Mouse (Mus musculus) right cerebral cortex, postnatal 4 days (tissue): ENCODE measurements around the gene Pom121.

Experiments
- DNase-seq: peaks from one replicate; pipeline ENCODE4 v3.0.0-alpha.2; 2022

Pom121 gene

DNA sequence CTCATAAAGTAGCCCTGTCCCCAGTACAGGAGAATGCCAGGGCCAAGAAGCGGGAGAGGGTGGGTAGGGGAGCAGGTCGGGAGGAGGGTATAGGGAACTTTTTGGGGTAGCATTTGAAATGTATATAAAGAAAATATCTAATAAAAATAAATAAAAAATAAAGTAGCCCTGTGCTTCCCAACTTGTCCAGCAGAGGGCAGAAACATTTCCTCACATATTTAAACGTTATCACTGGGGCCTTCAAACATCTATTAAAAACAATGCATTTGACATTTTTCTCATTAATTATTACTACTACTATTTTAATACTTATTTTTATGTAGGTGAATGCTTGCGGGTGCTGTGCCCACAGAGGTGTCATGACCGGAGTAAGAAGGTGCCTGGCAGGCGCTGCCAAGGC lies 26.5 kb downstream of the Pom121 start:
- DNase-seq = no peak

- no peak for DNase-seq
Measured at GRCm38 (mm10) chr5:135363540-135363939, 30.8 kb downstream of the Pom121 start.

- no peak for DNase-seq
Measured at GRCm38 (mm10) chr5:135362572-135362971, 31.8 kb downstream of the Pom121 start.

- DNase-seq = no peak
Measured at GRCm38 (mm10) chr5:135359772-135360171, 34.6 kb downstream of the Pom121 start.

GRCm38 (mm10) chr5:135357556-135357955 lies 36.8 kb downstream of the Pom121 start:
- DNase-seq = no peak

DNA sequence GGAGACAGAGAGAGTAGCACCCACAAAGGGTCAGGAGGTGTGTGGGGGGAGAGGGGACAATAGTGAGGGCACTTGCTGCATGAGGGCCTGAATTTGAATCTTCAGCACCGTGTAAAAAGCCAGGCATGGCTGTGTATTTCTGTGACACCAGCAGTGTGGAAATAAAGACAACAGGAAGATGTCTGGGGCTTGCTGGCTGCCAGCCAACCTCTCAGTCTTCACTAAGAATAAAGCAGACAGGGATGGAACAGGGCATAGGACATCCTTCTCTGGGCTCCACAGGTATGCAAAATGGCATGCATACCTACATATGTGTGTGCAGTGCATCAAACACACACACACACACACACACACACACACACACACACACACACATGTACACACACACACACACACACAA lies 38.3 kb downstream of the Pom121 start:
- DNase-seq = no peak

DNA sequence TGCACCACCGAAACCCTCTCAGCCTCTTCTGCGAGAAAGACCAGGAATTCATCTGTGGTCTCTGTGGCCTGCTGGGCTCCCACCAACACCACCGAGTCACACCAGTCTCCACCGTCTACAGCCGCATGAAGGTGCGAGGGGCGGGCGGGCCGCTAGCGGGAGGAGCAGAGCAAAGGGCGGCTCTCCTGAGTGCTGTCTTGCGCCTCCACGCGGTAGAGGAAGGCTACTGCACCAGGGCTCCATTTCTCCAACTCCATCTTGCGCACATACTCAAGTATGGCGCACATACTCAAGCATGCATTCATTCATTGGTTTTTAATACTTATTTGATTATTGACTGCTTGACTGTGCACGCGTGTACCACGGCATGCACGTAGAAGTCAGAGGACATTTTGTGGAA lies 40.8 kb downstream of the Pom121 start:
- DNase-seq = no peak

DNA sequence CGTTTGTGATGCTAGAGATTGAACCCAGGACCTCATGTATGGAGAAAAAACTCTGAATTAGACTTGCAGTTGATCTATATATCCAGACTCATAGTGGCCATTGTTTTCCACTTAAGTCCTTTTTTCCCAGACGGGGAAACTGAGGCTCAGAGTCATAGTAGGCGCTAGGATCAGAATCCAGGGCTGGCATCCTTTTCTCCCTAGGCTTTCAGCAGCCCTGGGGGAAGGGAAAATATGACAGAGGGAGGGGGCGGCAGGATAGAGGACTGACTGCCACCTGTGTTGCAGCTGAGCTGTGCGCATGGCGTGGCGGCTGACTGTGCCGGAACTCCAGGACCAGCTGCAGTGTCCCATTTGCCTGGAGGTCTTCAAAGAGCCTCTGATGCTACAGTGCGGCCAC lies 41.4 kb downstream of the Pom121 start, which contains the start of gene Trim50:
TSS of gene Trim50 (plus strand) at position 301 of the 400 bp plus-strand sequence.
- DNase-seq = no peak

DNA sequence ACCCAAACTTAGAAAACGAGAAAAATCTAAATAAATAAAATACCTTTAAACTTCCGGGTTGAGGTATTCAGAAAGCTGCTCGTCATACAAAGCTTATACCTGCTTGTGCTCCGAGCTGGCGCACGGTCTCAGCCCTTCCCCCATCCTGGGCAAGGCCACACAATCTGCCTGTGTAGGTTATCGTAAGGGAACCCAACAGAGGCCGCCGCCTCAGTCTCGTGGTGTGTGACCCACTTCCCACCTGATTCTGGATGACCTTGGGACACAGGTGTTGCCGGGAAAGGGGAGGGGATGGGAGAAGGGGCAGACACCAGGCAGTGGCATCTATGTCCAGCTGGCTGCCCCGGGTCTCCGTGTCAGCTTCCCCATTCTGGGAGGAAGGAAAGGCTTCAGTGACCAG lies 42.7 kb downstream of the Pom121 start:
- DNase-seq = no peak

GRCm38 (mm10) chr5:135349862-135350261 lies 44.5 kb downstream of the Pom121 start, which contains the start of gene Fkbp6:
Gene Fkbp6, minus strand, starts transcription at chr5:135350044.
- DNase-seq = no peak

DNA sequence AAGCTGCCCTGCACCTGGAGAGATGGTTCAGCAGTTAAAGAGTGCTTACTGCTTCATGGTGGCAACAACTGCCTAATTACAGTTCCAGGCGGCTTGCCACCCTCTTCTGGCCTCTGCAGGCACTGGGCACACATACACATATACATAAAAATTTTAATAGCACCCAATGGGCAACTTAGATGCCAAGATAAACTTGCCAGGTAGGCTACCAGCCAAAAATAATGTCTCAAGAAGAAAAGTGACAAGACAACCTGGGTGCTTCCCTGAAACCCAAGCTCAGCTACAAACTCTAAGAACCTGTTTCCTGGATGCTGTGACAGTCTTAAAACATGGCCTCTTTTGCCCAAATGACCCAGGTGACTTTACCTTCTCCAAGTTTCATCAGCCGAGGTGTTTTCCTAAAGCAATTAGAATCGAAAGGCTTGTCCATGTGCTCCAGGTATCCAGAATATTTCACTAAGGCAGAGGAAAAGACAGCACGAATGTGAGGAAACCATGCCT lies 46.8 kb downstream of the Pom121 start:
- no peak for DNase-seq

DNA sequence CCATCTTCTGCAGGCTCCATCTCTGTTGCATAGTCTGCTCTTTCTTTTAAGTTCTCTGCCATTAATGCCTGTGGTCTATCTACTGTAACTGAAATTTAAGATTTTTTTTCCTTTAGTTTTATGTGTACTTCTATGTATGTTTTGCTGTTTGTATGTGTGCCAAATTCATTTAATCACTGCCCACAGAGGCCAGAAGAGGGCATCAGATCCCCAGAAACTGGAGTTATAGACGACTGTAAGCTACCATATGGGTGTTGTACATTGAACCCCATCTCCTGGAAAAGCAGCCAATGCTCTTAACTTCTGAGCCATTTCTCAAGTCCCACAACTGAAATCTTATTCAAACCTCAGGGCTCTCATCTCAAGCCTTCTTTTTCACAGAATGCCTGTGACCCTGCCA lies 47.9 kb downstream of the Pom121 start:
- DNase-seq = no peak

DNA sequence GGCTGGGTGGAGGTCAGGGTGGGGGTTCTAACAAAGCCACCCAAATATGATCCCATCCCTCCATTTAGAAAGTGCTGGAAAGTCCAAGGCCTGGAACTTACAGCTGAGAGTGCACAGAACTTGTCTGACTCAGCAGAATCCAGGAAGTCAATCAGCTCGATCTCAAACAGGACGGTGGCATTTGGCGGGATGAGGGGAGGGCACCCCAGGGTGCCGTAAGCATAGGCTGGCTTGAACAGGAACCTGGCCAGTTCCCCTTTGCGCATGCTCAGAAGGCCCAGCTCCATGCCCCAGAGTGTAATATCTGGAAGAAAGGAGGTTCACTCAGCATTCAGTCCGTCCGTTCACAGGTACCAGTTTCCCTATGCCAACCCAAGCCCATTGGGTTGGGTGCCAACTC lies 48.4 kb downstream of the Pom121 start:
- no peak for DNase-seq

GRCm38 (mm10) chr5:135337575-135337974 lies 56.8 kb downstream of the Pom121 start:
- DNase-seq = no peak

DNA sequence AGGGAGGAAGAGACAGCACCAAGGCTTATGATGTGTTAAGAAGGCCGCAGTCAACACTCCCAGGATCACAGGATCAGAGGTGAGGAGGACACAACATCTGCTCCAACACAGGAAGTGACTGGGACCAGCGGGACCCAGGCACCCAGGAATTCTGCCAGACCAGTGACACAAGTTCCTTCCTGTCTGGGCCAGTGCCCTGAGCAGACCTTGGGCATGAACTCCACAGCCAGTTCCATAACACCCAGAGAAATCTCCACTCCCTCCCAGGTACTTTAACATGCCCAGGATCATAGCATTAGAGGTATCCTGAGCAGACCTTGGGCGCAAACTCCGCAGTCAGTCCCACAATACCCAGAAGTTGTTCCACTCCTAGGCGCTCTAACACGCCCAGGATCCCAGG lies 63.2 kb downstream of the Pom121 start:
- no peak for DNase-seq

GRCm38 (mm10) chr5:135330201-135330600 lies 64.1 kb downstream of the Pom121 start:
- DNase-seq = no peak

DNA sequence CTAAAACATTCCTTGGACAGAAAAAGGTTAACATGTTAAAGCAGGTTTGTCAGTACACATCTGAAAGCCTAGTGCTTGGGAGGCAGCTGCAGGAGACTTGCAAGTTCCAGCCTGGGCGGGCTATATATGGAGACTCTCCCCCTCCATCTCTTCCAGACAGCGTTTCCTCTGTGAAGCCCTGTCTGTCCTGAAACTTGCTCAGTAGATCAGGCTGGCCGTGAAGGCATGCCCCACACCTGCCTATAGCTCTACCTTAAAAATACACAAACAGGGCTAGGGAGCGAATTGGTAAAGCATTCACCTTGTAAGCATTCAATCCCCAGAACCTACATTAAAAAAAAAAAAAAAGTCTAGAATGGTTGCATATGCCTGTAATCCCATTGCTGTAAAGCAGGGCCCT lies 64.9 kb downstream of the Pom121 start:
- no peak for DNase-seq
